Mouse (Mus musculus): ENCODE data around the gene Fbxw20. TPM values are rescaled to one million over a fixed set of nuclear protein-coding genes. Genes with fewer than 3 reads are reported as not detected.
"Not testable (repeated sequence)": the region's sequence is repeated elsewhere in the genome, so short reads cannot be mapped to it uniquely, and the experiment has no call there.

The Fbxw20 gene
- not detected in 2 replicates for polyA plus RNA-seq (2016; fragmentation: Nextera tagmentation; extraction: Ambion mirVana)

DNA sequence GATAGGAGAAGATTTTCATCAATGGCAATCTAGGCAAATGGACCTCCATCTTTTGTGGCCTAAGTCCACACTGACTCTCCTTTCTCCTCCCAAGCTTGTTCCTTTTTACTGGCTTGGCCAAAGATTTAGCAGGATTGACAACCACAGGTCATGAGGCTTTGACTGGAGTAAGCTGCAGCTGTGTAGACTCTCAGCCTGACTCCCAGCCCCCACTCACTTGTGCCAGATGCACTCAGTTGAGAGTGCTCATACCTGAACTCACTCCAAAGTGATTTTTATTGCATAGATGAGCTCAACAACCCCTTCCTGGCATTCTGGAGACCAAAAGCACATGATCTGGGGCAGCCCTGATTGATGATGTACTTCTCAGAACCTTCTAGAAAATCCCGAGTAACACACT lies at the start of gene Fbxw20:
Gene Fbxw20 (minus strand): TSS at position 101 of the 400 bp plus-strand sequence.
- H3K4me2 ChIP-seq (replicated peaks): no peak within 1 kb of the TSS
- no peaks in the 10 kb centered on the region for H3K4me1 ChIP-seq
- H3K36me3 ChIP-seq: no peaks in the 10 kb centered on the region
- H3K27ac ChIP-seq: no peak within 1 kb of the TSS
- no peak within 1 kb of the TSS for H3K9ac ChIP-seq
- no peak for ATAC-seq (ENCODE audit: low FRiP score, low read depth)
- H3K9me3 ChIP-seq: no peaks in the 10 kb centered on the region
- H3K4me3 ChIP-seq: no peak within 1 kb of the TSS
- 93% methylated on average over 1 of the region's 1 CpGs for WGBS
- no peaks in the 10 kb centered on the region for H3K27me3 ChIP-seq (replicated peaks)

DNA sequence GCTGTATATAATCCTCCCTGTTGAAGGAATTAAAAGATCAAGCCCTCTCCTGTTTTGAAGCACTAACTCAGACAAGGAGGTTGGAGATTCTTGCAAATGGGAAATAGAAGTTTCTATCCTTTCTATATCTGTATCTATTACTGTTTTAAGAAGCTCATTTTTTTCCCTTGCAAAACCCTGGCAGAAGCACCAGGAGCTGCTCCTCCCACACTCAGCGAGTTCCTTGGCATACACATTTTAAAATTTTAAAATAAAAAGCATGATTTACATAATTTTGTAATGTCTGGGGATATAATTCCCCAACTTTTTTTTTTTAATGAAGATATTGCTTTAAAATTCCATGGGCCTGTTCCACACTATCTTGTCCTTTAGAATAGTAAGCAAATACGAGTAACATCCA lies 28.5 kb upstream of the Fbxw20 start:
- 89% methylated on average over 2 of the region's 2 CpGs for WGBS
- Histone ChIP-seq H3K9ac (no peak overlapping the region), H3K27ac (no peak overlapping the region), H3K4me1 (no peaks in the 10 kb centered on the region), H3K9me3 (no peaks in the 10 kb centered on the region), H3K4me3 (no peak overlapping the region), H3K36me3 (no peaks in the 10 kb centered on the region), H3K4me2 (replicated peaks) (no peak overlapping the region), H3K27me3 (replicated peaks) (no peaks in the 10 kb centered on the region)
- no peak for ATAC-seq (ENCODE audit: low FRiP score, low read depth)

DNA sequence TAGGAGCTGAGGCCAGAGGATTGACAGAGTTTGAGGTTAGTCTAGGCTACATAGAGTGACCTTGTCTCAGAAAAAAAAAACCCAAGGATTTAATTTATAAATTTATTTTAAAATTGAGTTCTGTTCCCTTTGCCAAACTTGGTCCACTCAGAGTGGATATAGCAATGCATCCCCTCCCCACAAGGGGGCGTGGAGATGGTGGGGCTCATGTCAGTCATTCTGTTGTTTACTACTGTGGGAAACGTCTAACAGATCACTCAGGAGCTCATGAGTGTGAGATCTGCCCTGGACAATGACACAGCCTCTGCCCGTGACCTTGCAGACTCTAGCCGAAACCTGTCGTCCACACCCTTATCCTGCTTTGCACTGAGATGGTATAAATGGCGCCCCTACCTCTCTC lies 16.1 kb downstream of the Fbxw20 start:
- Histone ChIP-seq H3K9ac (no peak overlapping the region), H3K27me3 (replicated peaks) (no peaks in the 10 kb centered on the region), H3K4me1 (no peaks in the 10 kb centered on the region), H3K36me3 (no peaks in the 10 kb centered on the region), H3K4me2 (replicated peaks) (no peak overlapping the region), H3K27ac (no peak overlapping the region), H3K4me3 (no peak overlapping the region), H3K9me3 (no peaks in the 10 kb centered on the region)
- 78% methylated on average over 6 of the region's 6 CpGs for WGBS
- ATAC-seq (ENCODE audit: low FRiP score, low read depth): no peak

DNA sequence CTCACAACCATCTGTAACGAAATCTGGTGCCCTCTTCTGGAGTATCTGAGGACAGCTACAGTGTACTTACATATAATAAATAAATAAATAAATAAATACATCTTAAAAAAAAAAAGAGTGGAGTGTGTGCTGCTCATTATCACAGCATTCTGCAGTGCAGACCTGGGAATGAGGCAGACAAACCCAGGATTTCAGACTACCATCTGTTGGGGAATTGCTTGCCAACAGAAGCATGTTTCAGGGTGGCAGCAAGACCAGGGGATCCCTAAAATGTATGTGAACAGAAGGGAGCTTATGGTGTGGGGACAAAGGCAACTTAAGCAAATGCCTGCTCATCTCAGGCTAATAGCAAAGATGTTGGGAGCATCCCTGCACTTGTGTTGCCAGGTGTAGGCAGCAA lies 33.2 kb downstream of the Fbxw20 start:
- H3K4me1 ChIP-seq; H3K36me3 ChIP-seq; H3K27me3 ChIP-seq (replicated peaks); H3K9me3 ChIP-seq; H3K9ac ChIP-seq; H3K27ac ChIP-seq; ATAC-seq (ENCODE audit: low FRiP score, low read depth); H3K4me3 ChIP-seq; H3K4me2 ChIP-seq (replicated peaks): not testable (repeated sequence)
- WGBS: 64% methylated on average over 1 of the region's 1 CpGs

DNA sequence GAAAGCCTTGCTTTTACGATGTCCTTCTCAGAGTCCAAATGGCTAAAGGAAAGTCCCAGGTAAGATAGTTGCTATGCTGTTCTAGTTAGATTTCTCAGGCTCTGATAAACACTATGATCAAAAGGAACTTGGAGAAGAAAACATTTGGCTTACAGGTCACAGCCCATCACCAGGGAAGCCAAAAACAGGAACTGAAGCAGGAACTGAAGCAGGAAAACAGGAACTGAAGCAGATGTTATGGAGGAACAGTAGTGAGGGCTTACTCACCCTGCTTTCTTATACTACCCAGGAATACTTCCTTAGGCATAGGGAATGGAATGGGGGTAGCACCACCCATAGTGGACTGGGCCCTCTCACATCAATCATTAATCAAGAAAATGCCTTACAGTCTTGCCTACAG lies 34.2 kb downstream of the Fbxw20 start:
- Histone ChIP-seq H3K9me3 (no peaks in the 10 kb centered on the region), H3K4me2 (replicated peaks) (no peak overlapping the region), H3K27me3 (replicated peaks) (no peaks in the 10 kb centered on the region), H3K36me3 (no peaks in the 10 kb centered on the region), H3K4me3 (no peak overlapping the region), H3K4me1 (no peaks in the 10 kb centered on the region), H3K9ac (no peak overlapping the region), H3K27ac (no peak overlapping the region)
- 92% methylated on average over 1 of the region's 1 CpGs for WGBS
- no peak for ATAC-seq (ENCODE audit: low FRiP score, low read depth)

DNA sequence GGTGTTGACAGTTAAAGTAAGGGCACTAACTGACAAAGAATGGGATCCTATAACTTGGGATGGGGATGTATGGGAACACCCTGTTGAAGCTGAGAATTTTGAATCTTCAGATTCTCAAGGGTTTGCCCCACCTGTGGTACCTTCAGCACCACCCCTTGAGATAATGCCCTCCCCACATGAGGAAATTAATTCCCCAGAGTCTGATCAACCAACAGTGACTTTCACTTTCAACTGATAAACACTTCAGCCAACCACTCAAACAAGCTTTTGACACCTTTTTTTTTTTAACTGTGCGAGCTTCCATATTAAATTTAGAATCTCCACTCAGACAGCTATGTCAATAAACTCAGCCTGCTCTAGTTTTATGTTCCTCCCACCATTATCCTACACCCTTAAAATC lies 35.2 kb downstream of the Fbxw20 start:
- H3K9me3 ChIP-seq: no peaks in the 10 kb centered on the region
- H3K27ac ChIP-seq: no peak overlapping the region
- no peaks in the 10 kb centered on the region for H3K27me3 ChIP-seq (replicated peaks)
- no peaks in the 10 kb centered on the region for H3K36me3 ChIP-seq
- WGBS: 80% methylated on average over 1 of the region's 1 CpGs
- H3K4me1 ChIP-seq: no peaks in the 10 kb centered on the region
- no peak overlapping the region for H3K4me2 ChIP-seq (replicated peaks)
- no peak overlapping the region for H3K4me3 ChIP-seq
- no peak for ATAC-seq (ENCODE audit: low FRiP score, low read depth)
- H3K9ac ChIP-seq: no peak overlapping the region

DNA sequence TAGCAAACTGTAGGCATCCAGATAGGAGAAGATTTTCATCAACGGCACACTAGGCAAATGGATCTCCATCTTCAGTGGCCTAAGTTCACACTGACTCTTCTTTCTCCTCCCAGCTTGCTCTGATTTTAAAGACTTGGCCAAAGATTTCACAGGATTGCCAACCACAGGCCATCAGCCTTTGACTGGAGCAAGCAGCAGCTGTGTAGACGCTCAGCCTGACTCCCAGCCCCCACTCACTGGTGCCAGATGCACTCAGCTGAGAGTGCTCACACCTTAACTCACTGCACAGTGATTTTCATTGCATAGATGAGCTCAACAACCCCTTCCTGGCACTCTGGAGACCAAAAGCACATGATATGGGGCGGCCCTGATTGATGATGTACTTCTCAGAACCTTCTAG lies 38.7 kb downstream of the Fbxw20 start, which contains the start of gene Fbxw13:
Gene Fbxw13 (minus strand): TSS at position 101 of the 400 bp plus-strand sequence.
- not testable (repeated sequence) for H3K4me3 ChIP-seq; H3K4me2 ChIP-seq (replicated peaks); H3K9me3 ChIP-seq; H3K4me1 ChIP-seq; ATAC-seq (ENCODE audit: low FRiP score, low read depth); H3K36me3 ChIP-seq; H3K27me3 ChIP-seq (replicated peaks); H3K27ac ChIP-seq; H3K9ac ChIP-seq
- WGBS: 79% methylated on average over 3 of the region's 3 CpGs

DNA sequence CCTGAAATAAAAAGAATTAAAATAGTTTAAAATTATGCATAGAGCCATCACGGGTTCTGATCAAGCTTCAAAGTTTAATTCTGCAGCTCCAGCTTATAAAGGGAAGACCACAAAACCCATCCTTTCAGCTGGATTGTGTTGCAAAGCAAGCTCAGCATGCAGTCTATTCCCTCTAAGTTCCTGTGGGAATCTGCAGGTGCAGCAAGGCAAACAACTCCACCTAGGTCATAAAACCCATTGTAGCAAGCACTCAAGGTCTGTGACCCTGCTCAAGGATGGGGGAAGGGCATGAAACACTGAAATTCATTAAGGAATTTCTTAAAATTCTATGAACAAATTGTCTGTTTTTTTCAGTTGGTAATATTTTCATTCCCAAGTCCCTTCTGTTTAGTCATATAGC lies 57.3 kb downstream of the Fbxw20 start:
- no peaks in the 10 kb centered on the region for H3K4me1 ChIP-seq
- 69% methylated on average over 1 of the region's 1 CpGs for WGBS

DNA sequence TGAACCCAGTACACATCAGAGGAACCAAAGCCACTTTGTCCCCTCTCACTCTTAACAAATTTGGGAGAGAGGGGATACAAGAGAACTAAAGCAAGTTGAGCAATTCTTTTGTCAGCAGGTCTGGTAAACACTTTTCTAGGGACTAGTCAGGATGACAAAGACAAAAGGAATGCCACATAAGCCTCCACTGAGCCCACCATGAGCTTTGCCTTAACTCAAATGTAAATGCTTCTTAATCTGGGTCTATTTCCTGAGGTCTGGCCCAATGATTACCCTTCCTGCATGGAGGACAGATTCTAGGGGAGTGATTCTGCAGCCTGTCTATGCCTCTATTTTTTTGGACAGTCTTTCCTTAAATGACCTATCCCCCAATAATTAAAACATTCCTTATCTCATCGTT lies 58.3 kb downstream of the Fbxw20 start:
- H3K27ac ChIP-seq: no peak overlapping the region
- 81% methylated on average over 1 of the region's 1 CpGs for WGBS
- H3K4me3 ChIP-seq: no peak overlapping the region
- no peak overlapping the region for H3K9ac ChIP-seq
- no peaks in the 10 kb centered on the region for H3K4me1 ChIP-seq
- no peaks in the 10 kb centered on the region for H3K9me3 ChIP-seq
- H3K4me2 ChIP-seq (replicated peaks): no peak overlapping the region
- no peaks in the 10 kb centered on the region for H3K36me3 ChIP-seq
- no peak for ATAC-seq (ENCODE audit: low FRiP score, low read depth)
- H3K27me3 ChIP-seq (replicated peaks): no peaks in the 10 kb centered on the region

More for the DNA sequence above, 57.3 kb downstream of the Fbxw20 start:
- no peak for ATAC-seq (ENCODE audit: low FRiP score, low read depth)
- H3K9me3 ChIP-seq: no peaks in the 10 kb centered on the region
- H3K27me3 ChIP-seq (replicated peaks): no peaks in the 10 kb centered on the region
- no peaks in the 10 kb centered on the region for H3K36me3 ChIP-seq
- H3K27ac ChIP-seq: no peak overlapping the region
- no peak overlapping the region for H3K9ac ChIP-seq
- H3K4me2 ChIP-seq (replicated peaks): no peak overlapping the region
- no peak overlapping the region for H3K4me3 ChIP-seq

Other genes starting within 250 kb of the Fbxw20 start
- not detected in 2 replicates for gene Ucn2, start 248.7 kb downstream of the Fbxw20 start, polyA plus RNA-seq (2016; fragmentation: Nextera tagmentation; extraction: Ambion mirVana)
- gene Pfkfb4, start 243.0 kb downstream of the Fbxw20 start, polyA plus RNA-seq (2016; fragmentation: Nextera tagmentation; extraction: Ambion mirVana): 22.9 and 23.9 TPM in 2 replicates
- 44.4 and 45.0 TPM in 2 replicates for gene Shisa5, start 196.2 kb downstream of the Fbxw20 start, polyA plus RNA-seq (2016; fragmentation: Nextera tagmentation; extraction: Ambion mirVana)
- gene Trex1, start 175.0 kb downstream of the Fbxw20 start, polyA plus RNA-seq (2016; fragmentation: Nextera tagmentation; extraction: Ambion mirVana): 8.9 and 10.6 TPM in 2 replicates
- gene Atrip, start 160.6 kb downstream of the Fbxw20 start, polyA plus RNA-seq (2016; fragmentation: Nextera tagmentation; extraction: Ambion mirVana): 29.8 and 30.1 TPM in 2 replicates
- 14.5 and 15.0 TPM in 2 replicates for gene Ccdc51, start 152.3 kb downstream of the Fbxw20 start, polyA plus RNA-seq (2016; fragmentation: Nextera tagmentation; extraction: Ambion mirVana)
- gene Tma7, start 152.2 kb downstream of the Fbxw20 start, polyA plus RNA-seq (2016; fragmentation: Nextera tagmentation; extraction: Ambion mirVana): 739 and 773 TPM in 2 replicates
- 33.3 and 38.3 TPM in 2 replicates for gene Plxnb1, start 139.4 kb downstream of the Fbxw20 start, polyA plus RNA-seq (2016; fragmentation: Nextera tagmentation; extraction: Ambion mirVana)
- gene Fbxw21, start 72.7 kb downstream of the Fbxw20 start, polyA plus RNA-seq (2016; fragmentation: Nextera tagmentation; extraction: Ambion mirVana): not detected in 2 replicates
- gene Fbxw13, start 38.8 kb downstream of the Fbxw20 start, polyA plus RNA-seq (2016; fragmentation: Nextera tagmentation; extraction: Ambion mirVana): not detected in 2 replicates
- not detected in 2 replicates for gene Fbxw14, start 52.9 kb upstream of the Fbxw20 start, polyA plus RNA-seq (2016; fragmentation: Nextera tagmentation; extraction: Ambion mirVana)
- not detected in 2 replicates for gene Fbxw28, start 104.9 kb upstream of the Fbxw20 start, polyA plus RNA-seq (2016; fragmentation: Nextera tagmentation; extraction: Ambion mirVana)
- gene Fbxw22, start 169.5 kb upstream of the Fbxw20 start, polyA plus RNA-seq (2016; fragmentation: Nextera tagmentation; extraction: Ambion mirVana): not detected in 2 replicates
- gene Fbxw16, start 214.4 kb upstream of the Fbxw20 start, polyA plus RNA-seq (2016; fragmentation: Nextera tagmentation; extraction: Ambion mirVana): not detected in 2 replicates

Measured in neural tube, embryonic 12.5 days (tissue).